Mouse (Mus musculus): ENCODE data around the gene Ripply3. TPM values are rescaled to one million over a fixed set of nuclear protein-coding genes. Genes with fewer than 3 reads are reported as not detected.

Ripply3 gene
- polyA plus RNA-seq, 1 experiment from 2014 or later, result 5.0 TPM

GRCm38 (mm10) chr16:94360578-94361350 lies 32.5 kb downstream of the Ripply3 start:
- Histone ChIP-seq H3K4me2 (no peak overlapping the region), H3K36me3 (peaks cover 6% of the 10 kb centered on the region; the same call in 1 of the 2 replicates), H3K4me1 (peaks cover 15% of the 10 kb centered on the region), H3K9me3 (no peaks in the 10 kb centered on the region), H3K27me3 (replicated peaks) (no peaks in the 10 kb centered on the region), H3K9ac (no peak overlapping the region), H3K4me3 (no peak overlapping the region), H3K27ac (replicated peaks) (no peak overlapping the region)
- no peak for ATAC-seq (ENCODE audit: extremely low read depth, insufficient number of reproducible peaks, low FRiP score, low TSS enrichment)
- WGBS, result 78% methylated on average over 13 of the region's 13 CpGs

GRCm38 (mm10) chr16:94362174-94362873 lies 34.1 kb downstream of the Ripply3 start:
- H3K4me1 ChIP-seq, result peaks cover 15% of the 10 kb centered on the region
- WGBS, result 26% methylated on average over 10 of the region's 10 CpGs
- H3K9me3 ChIP-seq, result no peaks in the 10 kb centered on the region
- peak; percentile 61; the same call in 1 of the 2 replicates for ATAC-seq (ENCODE audit: extremely low read depth, insufficient number of reproducible peaks, low FRiP score, low TSS enrichment)
- H3K27ac ChIP-seq (replicated peaks), result peak overlapping the region; percentile 71
- peak overlapping the region; percentile 40 for H3K4me2 ChIP-seq
- H3K9ac ChIP-seq, result peak overlapping the region; percentile 61
- H3K4me3 ChIP-seq, result no peak overlapping the region
- H3K27me3 ChIP-seq (replicated peaks), result no peaks in the 10 kb centered on the region
- peaks cover 10% of the 10 kb centered on the region; the same call in 1 of the 2 replicates for H3K36me3 ChIP-seq

GRCm38 (mm10) chr16:94363814-94364213 lies 35.6 kb downstream of the Ripply3 start:
- WGBS, result 86% methylated on average over 4 of the region's 4 CpGs
- H3K27me3 ChIP-seq (replicated peaks), result no peaks in the 10 kb centered on the region
- no peak overlapping the region for H3K4me3 ChIP-seq
- H3K4me1 ChIP-seq, result peaks cover 20% of the 10 kb centered on the region
- H3K4me2 ChIP-seq, result no peak overlapping the region
- ATAC-seq (ENCODE audit: extremely low read depth, insufficient number of reproducible peaks, low FRiP score, low TSS enrichment), result no peak
- H3K9me3 ChIP-seq, result no peaks in the 10 kb centered on the region
- no peak overlapping the region for H3K9ac ChIP-seq
- H3K36me3 ChIP-seq, result peaks cover 10% of the 10 kb centered on the region; the same call in 1 of the 2 replicates
- H3K27ac ChIP-seq (replicated peaks), result no peak overlapping the region

GRCm38 (mm10) chr16:94365435-94365834 lies 37.2 kb downstream of the Ripply3 start:
- H3K9ac ChIP-seq, result no peak overlapping the region

GRCm38 (mm10) chr16:94369596-94370172 lies 41.5 kb downstream of the Ripply3 start:
- Histone ChIP-seq H3K4me1 (peaks cover 38% of the 10 kb centered on the region), H3K4me3 (peak overlapping the region; percentile 70), H3K27ac (replicated peaks) (peak overlapping the region; percentile 94), H3K36me3 (peaks cover 7% of the 10 kb centered on the region; the same call in 1 of the 2 replicates), H3K9ac (peak overlapping the region; percentile 94), H3K4me2 (peak overlapping the region; percentile 71), H3K27me3 (replicated peaks) (no peaks in the 10 kb centered on the region), H3K9me3 (no peaks in the 10 kb centered on the region)
- no peak for ATAC-seq (ENCODE audit: extremely low read depth, insufficient number of reproducible peaks, low FRiP score, low TSS enrichment)
- 9% methylated on average over 6 of the region's 6 CpGs for WGBS

More at GRCm38 (mm10) chr16:94365435-94365834, 37.2 kb downstream of the Ripply3 start:
- H3K27me3 ChIP-seq (replicated peaks), result no peaks in the 10 kb centered on the region
- H3K4me2 ChIP-seq, result no peak overlapping the region
- ATAC-seq (ENCODE audit: extremely low read depth, insufficient number of reproducible peaks, low FRiP score, low TSS enrichment), result no peak
- no peak overlapping the region for H3K27ac ChIP-seq (replicated peaks)
- no peaks in the 10 kb centered on the region for H3K9me3 ChIP-seq
- H3K4me1 ChIP-seq, result peaks cover 30% of the 10 kb centered on the region
- H3K4me3 ChIP-seq, result no peak overlapping the region
- H3K36me3 ChIP-seq, result peaks cover 10% of the 10 kb centered on the region; the same call in 1 of the 2 replicates
- 84% methylated on average over 3 of the region's 3 CpGs for WGBS

GRCm38 (mm10) chr16:94370173-94370914 lies 42.1 kb downstream of the Ripply3 start, which contains the start of gene Ttc3:
Gene Ttc3, plus strand, starts transcription at chr16:94370618.
- Histone ChIP-seq H3K36me3 (0 out of 2 replicates have a peak, but pooled peaks cover 3% of the 10 kb centered on the region), H3K4me1 (peaks cover 38% of the 10 kb centered on the region), H3K27me3 (replicated peaks) (no peaks in the 10 kb centered on the region), H3K4me2 (peak within 1 kb of the TSS; percentile 71), H3K9me3 (no peaks in the 10 kb centered on the region), H3K27ac (replicated peaks) (peak within 1 kb of the TSS; percentile 94), H3K4me3 (peak within 1 kb of the TSS; percentile 70), H3K9ac (peak within 1 kb of the TSS; percentile 94)
- WGBS, result under 1% methylated on average over 79 of the region's 79 CpGs
- peak; percentile 84 for ATAC-seq (ENCODE audit: extremely low read depth, insufficient number of reproducible peaks, low FRiP score, low TSS enrichment)

- Histone ChIP-seq H3K4me2 (peak overlapping the region; percentile 71), H3K4me3 (peak overlapping the region; percentile 70), H3K9ac (peak overlapping the region; percentile 94), H3K27ac (replicated peaks) (peak overlapping the region; percentile 94), H3K9me3 (no peaks in the 10 kb centered on the region), H3K4me1 (peaks cover 38% of the 10 kb centered on the region), H3K27me3 (replicated peaks) (no peaks in the 10 kb centered on the region), H3K36me3 (0 out of 2 replicates have a peak, but pooled peaks cover 3% of the 10 kb centered on the region)
- WGBS, result 0% methylated on average over 43 of the region's 43 CpGs
- peak; percentile 68 for ATAC-seq (ENCODE audit: extremely low read depth, insufficient number of reproducible peaks, low FRiP score, low TSS enrichment)
Observed at GRCm38 (mm10) chr16:94370915-94371300, 42.7 kb downstream of the Ripply3 start.

- Histone ChIP-seq H3K27ac (replicated peaks) (peak within 1 kb of the TSS; percentile 94), H3K27me3 (replicated peaks) (no peaks in the 10 kb centered on the region), H3K36me3 (0 out of 2 replicates have a peak, but pooled peaks cover 3% of the 10 kb centered on the region), H3K4me3 (peak within 1 kb of the TSS; percentile 70), H3K9me3 (no peaks in the 10 kb centered on the region), H3K4me2 (peak within 1 kb of the TSS; percentile 71), H3K9ac (peak within 1 kb of the TSS; percentile 94), H3K4me1 (peaks cover 38% of the 10 kb centered on the region)
- peak; percentile 70 for ATAC-seq (ENCODE audit: extremely low read depth, insufficient number of reproducible peaks, low FRiP score, low TSS enrichment)
- WGBS, result under 1% methylated on average over 39 of the region's 43 CpGs
Observed at GRCm38 (mm10) chr16:94371301-94371931, 43.2 kb downstream of the Ripply3 start, which contains the start of gene Pigp. Gene Pigp, minus strand, starts transcription at chr16:94371842.

- H3K4me2 ChIP-seq, result no peak overlapping the region
- H3K27ac ChIP-seq (replicated peaks), result peak overlapping the region; percentile 42; the same call in 1 of the 2 replicates
- WGBS, result 57% methylated on average over 1 of the region's 1 CpGs
- H3K36me3 ChIP-seq, result no peaks in the 10 kb centered on the region
- no peak for ATAC-seq (ENCODE audit: extremely low read depth, insufficient number of reproducible peaks, low FRiP score, low TSS enrichment)
- H3K27me3 ChIP-seq (replicated peaks), result no peaks in the 10 kb centered on the region
- H3K9me3 ChIP-seq, result no peaks in the 10 kb centered on the region
- no peak overlapping the region for H3K9ac ChIP-seq
- peaks cover 53% of the 10 kb centered on the region for H3K4me1 ChIP-seq
- H3K4me3 ChIP-seq, result no peak overlapping the region
Observed at GRCm38 (mm10) chr16:94379386-94379785, 51.2 kb downstream of the Ripply3 start.

- Histone ChIP-seq H3K27ac (replicated peaks) (no peak overlapping the region), H3K9me3 (no peaks in the 10 kb centered on the region), H3K36me3 (peaks cover 13% of the 10 kb centered on the region; the same call in 1 of the 2 replicates), H3K4me3 (no peak overlapping the region), H3K9ac (no peak overlapping the region), H3K4me1 (peaks cover 43% of the 10 kb centered on the region), H3K4me2 (no peak overlapping the region), H3K27me3 (replicated peaks) (no peaks in the 10 kb centered on the region)
- 85% methylated on average over 3 of the region's 3 CpGs for WGBS
- ATAC-seq (ENCODE audit: extremely low read depth, insufficient number of reproducible peaks, low FRiP score, low TSS enrichment), result no peak
Observed at GRCm38 (mm10) chr16:94383277-94383676, 55.1 kb downstream of the Ripply3 start.

Measured in heart, embryonic 13.5 days (tissue).